Mouse (Mus musculus) forebrain, postnatal 0 days (tissue): ENCODE measurements around the gene Mpped1. TPM values are rescaled to one million over a fixed set of nuclear protein-coding genes. Genes with fewer than 3 reads are reported as not detected.

Experiments used
- ATAC-seq: fragments of 200-750 bp; cut with Nextera tagmentation; 2 replicates; pipeline ENCODE4 v1.8.0; 2017; ENCODE audit warnings: mild to moderate bottlenecking, moderate library complexity
- DNase-seq: peaks from one replicate; pipeline ENCODE4 v3.0.0-alpha.2; 2015
- H3K27ac ChIP-seq: fragments of 300-500 bp; sonication (generic); 2 replicates; pipeline ENCODE4 v1.5.1; 2014; ENCODE audit warnings: low read depth, mild to moderate bottlenecking, antibody characterized with exemption, low read length, moderate library complexity, mixed read lengths
- H3K27me3 ChIP-seq: fragments of 300-500 bp; sonication (generic); 2 replicates; pipeline ENCODE4 v1.6.1; 2014; ENCODE audit warnings: mild to moderate bottlenecking, low read length, mixed read lengths; ENCODE audit not compliant: insufficient read depth
- H3K36me3 ChIP-seq: fragments of 300-500 bp; sonication (generic); 2 replicates; pipeline ENCODE4 v1.6.1; 2014; ENCODE audit warnings: mild to moderate bottlenecking, moderate library complexity; ENCODE audit not compliant: insufficient read depth
- H3K4me1 ChIP-seq: fragments of 300-500 bp; sonication (generic); 2 replicates; pipeline ENCODE4 v1.6.1; 2014; ENCODE audit warnings: antibody characterized with exemption; ENCODE audit not compliant: insufficient read depth
- H3K4me2 ChIP-seq: fragments of 300-500 bp; sonication (generic); 2 replicates; pipeline ENCODE4 v1.6.1; 2014; ENCODE audit warnings: low read depth, mild to moderate bottlenecking, moderate library complexity
- H3K4me3 ChIP-seq: fragments of 300-500 bp; sonication (generic); 2 replicates; pipeline ENCODE4 v1.5.1; 2014; ENCODE audit warnings: low read depth, low read length, mixed read lengths
- H3K9ac ChIP-seq: fragments of 300-500 bp; sonication (generic); 2 replicates; pipeline ENCODE4 v1.6.1; 2014; ENCODE audit warnings: mild to moderate bottlenecking
- H3K9me3 ChIP-seq: fragments of 300-500 bp; sonication (generic); 2 replicates; pipeline ENCODE4 v1.6.1; 2016; ENCODE audit warnings: low read length
- CTCF ChIP-seq: sonication (generic); IDR thresholded peaks from 2 replicates; pipeline ENCODE4 v1.5.1; 2016; ENCODE audit warnings: antibody characterized with exemption, control low read depth, low read depth
- WGBS: fragments of 180-500 bp; shearing (Covaris S2); extraction: QIAGEN DNeasy Blood & Tissue Kit; methylation state at CpG from one replicate; pipeline ENCODE4 v1.1.7; 2014; 5-methylcytosine and 5-hydroxymethylcytosine counted together
- polyA plus RNA-seq: library from polyadenylated mRNA; unstranded; fragments of >200 nt; fragmentation: Nextera tagmentation; extraction: Ambion mirVana; gene quantifications from 2 replicates; pipeline ENCODE4 v1.2.1, GENCODE M21; 2015
- total RNA-seq: library from RNA; depleted of rRNA; stranded (reverse); fragments of >200 nt; gene quantifications from 2 replicates; pipeline ENCODE4 v1.2.3, GENCODE M21; 2014; rRNA removed

Gene Mpped1
- total and polyA plus RNA-seq, 2 experiments from 2014 or later: 227 to 352 TPM

GRCm38 (mm10) chr15:83906472-83906871, 127.2 kb downstream of the Mpped1 start:
- DNase-seq (peak; percentile 58), ATAC-seq (peak; percentile 82)
- no peaks in the 10 kb centered on the region for H3K9me3 ChIP-seq
- TF ChIP-seq CTCF: no peak
- WGBS: 41% methylated on average over 13 of the region's 13 CpGs
- H3K9ac ChIP-seq: no peak overlapping the region
- no peak overlapping the region for H3K4me3 ChIP-seq
- no peak overlapping the region for H3K4me2 ChIP-seq
- no peaks in the 10 kb centered on the region for H3K27me3 ChIP-seq
- H3K27ac ChIP-seq: peak overlapping the region; percentile 16; the same call in 1 of the 2 replicates
- H3K36me3 ChIP-seq: no peaks in the 10 kb centered on the region
- peaks cover 2% of the 10 kb centered on the region; the same call in 1 of the 2 replicates for H3K4me1 ChIP-seq

Other genes starting within 250 kb of the Mpped1 start
- gene Tspo, start 215.9 kb upstream of the Mpped1 start, total RNA-seq: 5.7 and 13.6 TPM in 2 replicates
- gene Tspo, start 215.9 kb upstream of the Mpped1 start, polyA plus RNA-seq: 15.3 and 18.0 TPM in 2 replicates
- gene Mcat, start 215.7 kb upstream of the Mpped1 start, total RNA-seq: 50.3 and 53.8 TPM in 2 replicates
- 40.9 and 46.3 TPM in 2 replicates for gene Mcat, start 215.7 kb upstream of the Mpped1 start, polyA plus RNA-seq
- 42.9 and 43.3 TPM in 2 replicates for gene Ttll12, start 184.3 kb upstream of the Mpped1 start, total RNA-seq
- gene Ttll12, start 184.3 kb upstream of the Mpped1 start, polyA plus RNA-seq: 34.8 and 38.7 TPM in 2 replicates
- gene Scube1, start 54.4 kb upstream of the Mpped1 start, total RNA-seq: 28.1 and 33.5 TPM in 2 replicates
- 9.7 and 12.0 TPM in 2 replicates for gene Scube1, start 54.4 kb upstream of the Mpped1 start, polyA plus RNA-seq